Mouse (Mus musculus) megakaryocyte, embryonic 14.5 days (primary cell): ENCODE data around the gene Sorbs2. TPM values are rescaled to one million over a fixed set of nuclear protein-coding genes. Genes with fewer than 3 reads are reported as not detected.

Experiments
- H3K27me3 ChIP-seq: replicated peaks from 2 replicates; pipeline ENCODE3; 2012; ENCODE audit warnings: inconsistent platforms
- H3K36me3 ChIP-seq: replicated peaks from 2 replicates; pipeline ENCODE3; 2012; ENCODE audit warnings: low read length, inconsistent platforms, mixed read lengths
- H3K4me1 ChIP-seq: 2 replicates; pipeline ENCODE4 v1.6.1; 2012; ENCODE audit warnings: inconsistent platforms
- H3K4me3 ChIP-seq: replicated peaks from 2 replicates; pipeline ENCODE3; 2012; ENCODE audit warnings: moderate library complexity, mild to moderate bottlenecking, inconsistent platforms
- H3K9me3 ChIP-seq: 2 replicates; pipeline ENCODE4 v1.6.1; 2012; ENCODE audit warnings: inconsistent platforms
- FLI1 ChIP-seq: IDR thresholded peaks from 2 replicates; pipeline ENCODE4 v1.6.1; 2012; ENCODE audit warnings: low read length, inconsistent platforms, mixed read lengths
- GATA1 ChIP-seq: IDR thresholded peaks from 3 replicates; pipeline ENCODE4 v1.6.1; 2012; ENCODE audit warnings: mixed read lengths, low read length, inconsistent platforms, borderline replicate concordance
- polyA plus RNA-seq: library from polyadenylated mRNA; stranded (reverse); fragments of >175 nt; gene quantifications from 2 replicates; pipeline ENCODE4 v1.2.3, GENCODE M21; 2012; ENCODE audit warnings: low replicate concordance; ENCODE audit not compliant: insufficient read depth

Sorbs2 gene
- polyA plus RNA-seq, 1 experiment = not detected

DNA sequence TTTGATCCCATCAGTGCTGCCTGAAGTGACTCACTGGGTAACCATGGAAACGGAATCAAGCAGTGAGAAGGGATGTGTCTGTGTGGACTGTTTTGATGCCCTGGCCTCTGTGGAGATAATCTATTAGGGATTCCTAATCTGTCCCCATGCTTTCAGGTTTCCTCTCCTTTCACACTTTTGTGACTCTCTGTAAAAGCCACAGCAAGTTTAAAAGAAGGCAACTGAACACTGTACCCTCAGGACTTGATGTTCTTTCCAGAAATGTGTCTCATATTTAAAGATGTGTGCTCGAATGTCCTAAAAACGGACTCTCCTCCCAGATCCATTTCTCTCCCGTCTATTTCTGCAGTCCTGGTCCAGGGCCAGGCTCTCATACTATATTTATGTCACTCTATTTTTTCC is 196.1 kb downstream of the Sorbs2 start:
- Histone ChIP-seq H3K4me1 (no peaks in the 10 kb centered on the region), H3K27me3 (no peaks in the 10 kb centered on the region), H3K36me3 (no peaks in the 10 kb centered on the region), H3K9me3 (no peaks in the 10 kb centered on the region; the same call in 1 of the 2 replicates), H3K4me3 (no peak overlapping the region)
- TF ChIP-seq GATA1 (no peak), FLI1 (no peak)

DNA sequence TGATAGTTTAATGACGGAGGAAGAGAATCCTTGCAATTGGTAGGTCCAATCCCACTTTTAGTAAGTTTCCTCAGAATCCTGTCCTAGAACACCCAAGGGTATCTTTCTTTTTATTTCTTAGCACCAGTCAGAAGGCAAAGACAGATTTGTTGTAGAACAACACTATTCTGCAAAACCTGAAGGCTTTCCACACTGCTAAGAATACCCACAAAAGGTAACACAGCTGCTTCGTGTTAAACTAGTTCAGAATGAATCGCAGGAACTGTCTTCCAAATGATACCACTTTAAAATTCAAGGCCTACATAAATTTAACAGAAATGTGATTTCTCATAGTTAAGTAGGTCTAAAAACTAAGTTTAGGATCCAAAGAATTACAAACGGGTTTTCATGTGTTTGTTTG is 201.5 kb downstream of the Sorbs2 start:
- 0 out of 2 replicates have a peak, but pooled peaks cover 3% of the 10 kb centered on the region for H3K9me3 ChIP-seq
- no peaks in the 10 kb centered on the region for H3K4me1 ChIP-seq
- H3K27me3 ChIP-seq = no peaks in the 10 kb centered on the region
- no peak overlapping the region for H3K4me3 ChIP-seq
- TF ChIP-seq FLI1 (no peak), GATA1 (no peak)
- H3K36me3 ChIP-seq = no peaks in the 10 kb centered on the region

DNA sequence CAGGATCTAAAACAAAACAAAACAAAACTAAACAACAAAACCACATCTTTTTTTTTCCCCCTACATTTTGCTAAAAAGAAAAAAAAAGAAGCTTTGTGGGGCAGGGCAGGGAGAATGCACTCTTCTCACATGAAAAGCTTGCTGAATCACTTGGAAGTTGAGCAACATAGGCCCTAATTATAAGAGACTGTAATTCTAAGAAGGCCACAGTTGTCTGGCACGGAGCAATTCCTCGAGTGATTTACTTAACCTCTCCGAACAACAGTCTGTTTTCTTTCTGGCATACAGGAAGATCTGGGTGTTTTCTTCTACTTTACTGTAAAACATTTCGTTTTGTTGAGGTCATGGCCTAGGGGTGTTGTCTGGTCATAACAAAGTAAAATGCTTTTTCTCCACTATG is 202.1 kb downstream of the Sorbs2 start:
- Histone ChIP-seq H3K9me3 (0 out of 2 replicates have a peak, but pooled peaks cover 3% of the 10 kb centered on the region), H3K27me3 (no peaks in the 10 kb centered on the region), H3K36me3 (no peaks in the 10 kb centered on the region), H3K4me3 (no peak overlapping the region), H3K4me1 (no peaks in the 10 kb centered on the region)
- TF ChIP-seq FLI1 = no peak
- no peak for TF ChIP-seq GATA1

DNA sequence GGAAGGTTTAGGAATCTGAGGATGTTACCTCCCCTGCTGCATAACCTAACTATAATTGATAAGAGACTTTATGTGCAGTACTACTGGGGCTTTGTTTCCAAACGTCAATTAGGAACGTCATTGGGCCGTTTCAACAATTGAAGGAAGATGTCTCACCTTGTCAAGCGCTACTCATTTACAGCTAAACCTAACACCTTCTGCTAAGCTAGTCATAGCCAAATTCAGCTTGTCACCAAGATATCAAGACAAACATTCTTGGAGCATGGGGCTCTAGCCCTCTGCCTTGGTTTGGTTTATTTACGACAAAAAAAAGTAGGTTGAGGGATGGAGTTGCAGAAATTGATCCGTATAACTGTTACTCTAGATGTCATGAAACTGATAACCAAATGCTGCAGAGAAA is 205.0 kb downstream of the Sorbs2 start:
- H3K4me3 ChIP-seq = no peak overlapping the region
- 0 out of 2 replicates have a peak, but pooled peaks cover 3% of the 10 kb centered on the region for H3K9me3 ChIP-seq
- no peaks in the 10 kb centered on the region for H3K4me1 ChIP-seq
- TF ChIP-seq FLI1 (no peak), GATA1 (no peak)
- H3K36me3 ChIP-seq = no peaks in the 10 kb centered on the region
- no peaks in the 10 kb centered on the region for H3K27me3 ChIP-seq

DNA sequence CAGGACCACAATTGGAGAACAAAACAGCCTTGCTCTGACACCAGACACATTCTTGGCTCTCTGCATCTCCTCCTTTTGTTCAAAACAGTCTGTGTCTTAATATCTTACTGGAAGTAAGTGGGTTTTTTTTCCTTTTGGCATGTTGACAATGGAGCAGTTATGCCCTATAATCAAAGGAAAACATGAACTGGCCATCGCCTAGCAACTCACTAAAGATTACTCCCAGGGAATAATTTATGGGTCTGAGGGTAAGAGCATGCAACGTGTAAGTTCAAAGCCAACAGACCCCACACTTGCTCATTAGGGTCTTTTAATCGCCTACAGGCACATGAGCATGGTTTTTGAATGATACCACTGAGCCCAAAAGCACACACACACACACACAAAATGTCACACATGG is 207.2 kb downstream of the Sorbs2 start:
- 0 out of 2 replicates have a peak, but pooled peaks cover 3% of the 10 kb centered on the region for H3K9me3 ChIP-seq
- no peak overlapping the region for H3K4me3 ChIP-seq
- H3K4me1 ChIP-seq = no peaks in the 10 kb centered on the region
- no peaks in the 10 kb centered on the region for H3K27me3 ChIP-seq
- no peak for TF ChIP-seq GATA1
- TF ChIP-seq FLI1 = no peak
- H3K36me3 ChIP-seq = no peaks in the 10 kb centered on the region

DNA sequence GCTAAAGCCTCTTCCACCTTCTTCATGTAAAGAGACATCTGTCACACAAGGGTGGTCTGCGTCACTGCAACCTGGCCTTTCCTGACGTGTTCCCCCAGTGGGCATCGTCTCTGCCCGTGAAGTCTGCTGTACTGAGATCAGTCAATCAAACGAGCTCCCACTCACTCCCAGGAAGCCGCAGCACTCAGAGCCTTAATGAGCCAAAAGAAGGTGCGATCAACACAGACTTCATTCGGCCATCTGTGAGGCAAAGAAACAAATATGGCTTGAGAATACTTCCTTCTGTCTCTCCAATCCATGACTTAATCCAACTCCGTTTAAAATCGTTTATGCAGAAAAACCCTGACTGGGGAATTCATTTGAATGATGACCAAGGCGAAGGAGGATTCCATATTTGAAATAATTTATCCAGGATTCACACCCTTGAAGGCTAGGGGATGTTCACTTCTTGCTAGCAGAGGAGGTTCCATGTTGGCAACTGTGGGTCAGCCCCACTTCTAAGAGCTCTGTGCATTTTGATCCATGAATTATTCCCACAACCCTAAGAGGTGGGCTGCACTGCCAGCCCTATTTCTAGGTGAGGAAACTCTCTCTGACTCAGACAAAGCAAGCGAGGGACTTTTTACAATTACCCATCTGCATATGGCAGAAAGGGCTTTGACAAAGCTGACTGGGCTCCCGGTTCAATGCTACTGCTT is 207.9 kb downstream of the Sorbs2 start:
- Histone ChIP-seq H3K4me1 (no peaks in the 10 kb centered on the region), H3K27me3 (no peaks in the 10 kb centered on the region), H3K4me3 (no peak overlapping the region), H3K9me3 (0 out of 2 replicates have a peak, but pooled peaks cover under 1% of the 10 kb centered on the region), H3K36me3 (no peaks in the 10 kb centered on the region)
- TF ChIP-seq GATA1 (no peak), FLI1 (no peak)

DNA sequence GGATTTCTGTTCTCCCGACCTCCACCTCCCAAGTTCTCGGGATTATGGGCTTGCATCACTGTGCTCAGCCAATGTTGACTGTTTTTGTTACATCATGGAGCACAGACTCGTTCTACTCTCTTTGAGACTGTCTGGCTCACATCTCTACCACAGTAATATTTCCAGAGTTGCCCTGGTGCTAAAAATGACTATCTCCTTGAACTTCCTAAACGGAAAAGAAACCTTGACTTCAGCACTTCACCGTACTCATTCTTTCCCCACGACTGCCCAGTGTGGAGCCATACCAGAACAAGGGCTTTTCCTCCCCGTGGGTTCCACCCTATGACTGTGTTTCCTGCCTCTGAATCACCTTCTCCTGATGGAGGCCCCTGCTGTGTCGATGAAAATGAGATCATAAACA is 212.2 kb downstream of the Sorbs2 start:
- H3K4me3 ChIP-seq = no peak overlapping the region
- H3K27me3 ChIP-seq = no peaks in the 10 kb centered on the region
- H3K9me3 ChIP-seq = no peaks in the 10 kb centered on the region
- TF ChIP-seq FLI1 (no peak), GATA1 (no peak)
- H3K36me3 ChIP-seq = no peaks in the 10 kb centered on the region
- no peaks in the 10 kb centered on the region for H3K4me1 ChIP-seq

DNA sequence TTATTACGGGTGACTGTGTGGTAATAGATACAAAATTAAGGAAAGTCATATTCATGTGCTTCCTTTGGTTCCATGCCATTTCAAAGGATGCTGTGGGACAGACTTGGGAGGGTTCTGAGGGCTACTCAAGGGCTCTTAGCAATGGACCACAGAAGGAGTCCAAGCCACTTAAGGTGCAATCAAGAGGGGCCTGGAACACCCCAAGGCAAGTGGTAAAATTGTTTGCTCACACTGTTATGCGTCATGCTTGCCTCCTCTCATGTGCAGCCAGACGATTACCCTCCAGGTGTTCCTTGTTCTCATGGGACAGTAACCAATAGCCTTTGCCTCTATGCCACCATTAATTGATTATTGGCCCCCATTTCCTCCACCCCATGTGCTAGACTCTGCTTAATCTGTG is 216.6 kb downstream of the Sorbs2 start:
- H3K9me3 ChIP-seq = no peaks in the 10 kb centered on the region
- no peaks in the 10 kb centered on the region for H3K36me3 ChIP-seq
- no peaks in the 10 kb centered on the region for H3K4me1 ChIP-seq
- no peaks in the 10 kb centered on the region for H3K27me3 ChIP-seq
- H3K4me3 ChIP-seq = no peak overlapping the region
- TF ChIP-seq GATA1 (no peak), FLI1 (no peak)

DNA sequence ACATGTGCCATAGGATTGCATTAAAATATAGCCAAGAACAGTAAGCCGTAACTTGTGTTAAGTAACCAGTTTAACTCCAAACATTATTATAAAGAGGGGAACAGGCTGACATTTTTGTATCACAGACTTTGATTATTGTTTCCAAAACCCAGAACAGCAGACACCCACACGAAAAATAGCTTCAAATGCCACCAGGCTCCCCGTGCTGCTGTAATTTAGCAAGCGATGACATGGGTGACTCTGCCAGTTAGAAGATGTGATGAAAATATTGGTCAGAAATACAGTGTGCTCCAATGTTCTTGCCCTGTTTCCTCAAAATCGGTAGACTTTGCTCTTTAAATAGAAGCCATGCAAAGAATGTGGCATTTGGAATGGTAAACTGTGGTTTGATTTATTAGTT is 217.7 kb downstream of the Sorbs2 start:
- Histone ChIP-seq H3K36me3 (no peaks in the 10 kb centered on the region), H3K27me3 (no peaks in the 10 kb centered on the region), H3K4me1 (no peaks in the 10 kb centered on the region), H3K9me3 (no peaks in the 10 kb centered on the region), H3K4me3 (no peak overlapping the region)
- TF ChIP-seq GATA1 = no peak
- no peak for TF ChIP-seq FLI1

DNA sequence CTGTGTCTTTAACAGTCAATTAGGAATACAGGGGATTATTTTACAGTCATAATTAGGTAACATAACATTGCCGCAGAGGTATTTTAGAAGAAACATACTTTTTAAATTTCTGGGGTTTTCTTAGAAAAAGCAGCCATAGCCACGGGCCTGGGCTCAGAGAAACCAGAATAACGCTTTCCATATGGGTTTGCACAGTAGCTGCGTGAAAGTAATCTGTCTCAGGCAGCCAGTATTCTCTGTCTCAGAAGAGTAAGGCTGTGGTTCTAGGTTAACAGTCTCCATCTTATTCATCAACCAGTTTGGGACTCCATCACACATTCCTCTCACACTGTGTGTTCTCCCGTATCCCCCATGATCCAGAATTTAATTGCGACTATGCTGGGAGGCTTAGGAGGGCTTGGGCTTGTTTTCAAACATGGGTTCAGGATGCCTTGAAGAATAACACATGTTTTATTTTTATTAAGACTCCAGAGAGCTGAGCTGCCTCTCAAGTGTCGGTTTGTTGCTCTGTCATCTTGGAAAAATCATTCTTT is 222.3 kb downstream of the Sorbs2 start:
- Histone ChIP-seq H3K36me3 (no peaks in the 10 kb centered on the region), H3K4me3 (no peak overlapping the region), H3K27me3 (no peaks in the 10 kb centered on the region), H3K4me1 (no peaks in the 10 kb centered on the region), H3K9me3 (no peaks in the 10 kb centered on the region)
- no peak for TF ChIP-seq FLI1
